In the genomic region with DNA sequence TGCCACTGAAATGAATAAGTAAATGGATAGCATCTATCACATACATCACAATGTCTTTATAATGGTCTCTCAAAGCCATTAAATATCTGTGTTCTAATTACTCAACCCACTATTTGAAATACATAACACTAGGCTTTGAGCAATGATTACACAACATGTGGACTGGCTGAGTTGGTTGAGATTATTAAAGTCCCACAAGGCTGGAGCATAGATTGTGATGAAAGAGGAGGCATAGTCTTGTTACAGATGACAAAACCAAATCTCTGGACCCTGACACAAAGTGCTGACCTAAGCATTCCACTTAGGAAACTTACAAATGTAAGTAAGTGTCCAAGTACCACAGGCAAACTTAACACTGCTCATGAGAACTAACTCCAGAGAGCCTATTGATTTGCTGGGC, we compare ENCODE assay signal across 24 mouse cellular contexts.
DNase-seq lines count a peak whose midpoint lies in the region; ATAC-seq and TF ChIP-seq lines count a peak whose summit lies in the region.
"Had no signal": no experiment of that assay in that cellular context is flagged by ENCODE, and none has a peak within 500 bp of the region (broad histone marks: within the 10 kb centered on the region; RNA-seq: fewer than 3 reads in every experiment).

No protein-coding gene starts in this region.

- H3K4me3 ChIP-seq in lung, postnatal 0 days (ENCODE audit: low read depth, low read length) = no peak overlapping the region
- no peak overlapping the region for H3K4me3 ChIP-seq in ES-E14 (ENCODE audit: insufficient read depth in 1 of 2, low read depth in 1 of 2, low read length in 2 of 2, poor library complexity in 1 of 2, severe bottlenecking in 1 of 2)
- H3K4me3 ChIP-seq: embryonic facial prominence, embryonic 10.5 days; embryonic facial prominence, embryonic 12.5 days; forebrain, embryonic 10.5 days; forebrain, embryonic 12.5 days had no signal

- H3K36me3 ChIP-seq in lung, postnatal 0 days (ENCODE audit: insufficient read depth, low read length) = no peaks in the 10 kb centered on the region
- no peaks in the 10 kb centered on the region for H3K36me3 ChIP-seq in ES-E14 (ENCODE audit: control insufficient read depth, insufficient read depth, low read length, poor library complexity, severe bottlenecking)
- H3K36me3 ChIP-seq: embryonic facial prominence, embryonic 10.5 days; embryonic facial prominence, embryonic 12.5 days; forebrain, embryonic 10.5 days; forebrain, embryonic 12.5 days; G1E had no signal

- TF ChIP-seq EP300 in lung, postnatal 0 days (IDR thresholded peaks at IDR 0.05) = no peak

- H3K9me3 ChIP-seq in lung, postnatal 0 days (ENCODE audit: low read length) = no peaks in the 10 kb centered on the region
- no peaks in the 10 kb centered on the region for H3K9me3 ChIP-seq in ES-E14 (ENCODE audit: control insufficient read depth, insufficient read depth, low read depth, low read length)
- H3K9me3 ChIP-seq: embryonic facial prominence, embryonic 10.5 days; embryonic facial prominence, embryonic 12.5 days; forebrain, embryonic 10.5 days; forebrain, embryonic 12.5 days; G1E had no signal

- no peak for TF ChIP-seq CTCF in lung, postnatal 0 days (IDR thresholded peaks at IDR 0.05)

- no peak overlapping the region for H3K27ac ChIP-seq in lung, postnatal 0 days (ENCODE audit: low read length)
- no peak overlapping the region for H3K27ac ChIP-seq in ES-E14 (ENCODE audit: insufficient read depth, low read depth, low read length, poor library complexity, severe bottlenecking)
- H3K27ac ChIP-seq: embryonic facial prominence, embryonic 10.5 days; embryonic facial prominence, embryonic 12.5 days; forebrain, embryonic 10.5 days; forebrain, embryonic 12.5 days had no signal

- no peaks in the 10 kb centered on the region for H3K27me3 ChIP-seq in lung, postnatal 0 days (replicated peaks; ENCODE audit: insufficient read depth, low read length)
- H3K27me3 ChIP-seq: embryonic facial prominence, embryonic 12.5 days; forebrain, embryonic 12.5 days; Patski had no signal

- no peak for ATAC-seq in lung, postnatal 0 days
- ATAC-seq: activated CD4-positive, CD25-positive, alpha-beta regulatory T cell, adult 4 months; CD4-positive, CD25-positive, alpha-beta regulatory T cell, adult 4 months; forebrain, embryonic 14.5 days; forebrain, embryonic 16.5 days; Patski had no signal

- peaks cover 9% of the 10 kb centered on the region; the same call in 1 of the 2 replicates for H3K4me1 ChIP-seq in lung, postnatal 0 days (ENCODE audit: insufficient read depth, low read depth, low read length)
- no peaks in the 10 kb centered on the region for H3K4me1 ChIP-seq in ES-E14 (ENCODE audit: control insufficient read depth in 2 of 2, insufficient read depth in 2 of 2, low read length in 2 of 2, poor library complexity in 1 of 2)
- H3K4me1 ChIP-seq: embryonic facial prominence, embryonic 12.5 days; forebrain, embryonic 12.5 days had no signal

- no peak overlapping the region for H3K9ac ChIP-seq in lung, postnatal 0 days (replicated peaks; ENCODE audit: low read depth)
- H3K9ac ChIP-seq in ES-E14 (ENCODE audit: insufficient read depth, low read depth, low read length, poor library complexity, severe bottlenecking) = no peak overlapping the region
- H3K9ac ChIP-seq: embryonic facial prominence, embryonic 12.5 days; forebrain, embryonic 12.5 days had no signal

- H3K4me2 ChIP-seq in lung, postnatal 0 days (replicated peaks; ENCODE audit: low read depth, low read length) = no peak overlapping the region
- H3K4me2 ChIP-seq: embryonic facial prominence, embryonic 12.5 days; forebrain, embryonic 12.5 days had no signal

- in situ Hi-C loops in ES-E14 (cut with MboI; ENCODE audit: low sequenced_read_pairs in 2 of 2, unreplicated experiment in 2 of 2) = no loop called here

- DNase-seq in lung, postnatal 0 days (ENCODE audit: low spot score) = peak; percentile 37
- no peak for DNase-seq in lung, postnatal 36 days
- DNase-seq in ES-E14 (ENCODE audit: low read depth, low spot score) = no peak
- peak; percentile 56 for DNase-seq in gonadal fat pad, adult 2 months (ENCODE audit: low read depth)
- DNase-seq in B cell, adult 2 months = no peak
- no peak for DNase-seq in kidney, postnatal 10 days
- DNase-seq: adrenal gland, adult 8-10 months; adrenal gland, postnatal 14 days; adrenal gland, postnatal 36 days; cerebellum, adult 11-12 months; cerebellum, adult 2 months; cerebellum, adult 9-10 months; cerebellum, postnatal 10 days; cerebellum, postnatal 25 days had no signal

TF ChIP-seq in ES-E14, 5 proteins besides CTCF, POLR2A, EP300 and RAD21:
- TF ChIP-seq MAFK (IDR thresholded peaks at IDR 0.05; ENCODE audit: insufficient read depth, low read depth, low read length) (peak; percentile 66), ZC3H11A (IDR thresholded peaks at IDR 0.05; ENCODE audit: borderline replicate concordance, low read depth, low read length) (no peak)

Comparison
In these comparisons a context has a peak if more than half of its experiments do, and no peak if none do; other contexts are left out.
1. DNase-seq: peak in lung, postnatal 0 days (single experiment) and gonadal fat pad, adult 2 months (single experiment); none in lung, postnatal 36 days (single experiment), ES-E14 (single experiment), B cell, adult 2 months (0 of 2) and kidney, postnatal 10 days (single experiment).